Mouse (Mus musculus): ENCODE results near the gene Pdpn. TPM values are rescaled to one million over a fixed set of nuclear protein-coding genes. Genes with fewer than 3 reads are reported as not detected.

Gene Pdpn
- polyA plus RNA-seq, 1 experiment from 2014 or later = 64.0 TPM

- H3K9ac ChIP-seq = no peak overlapping the region
- H3K9me3 ChIP-seq = no peaks in the 10 kb centered on the region
- H3K4me2 ChIP-seq = no peak overlapping the region
- 79% methylated on average over 5 of the region's 5 CpGs for WGBS
- H3K27me3 ChIP-seq = no peaks in the 10 kb centered on the region
- no peaks in the 10 kb centered on the region for H3K4me1 ChIP-seq (replicated peaks)
- ATAC-seq (ENCODE audit: low read depth) = no peak
- no peaks in the 10 kb centered on the region for H3K36me3 ChIP-seq
- H3K27ac ChIP-seq (replicated peaks) = no peak overlapping the region
- no peak overlapping the region for H3K4me3 ChIP-seq
Measured at GRCm38 (mm10) chr4:143227976-143228375, 71.4 kb downstream of the Pdpn start.

DNA sequence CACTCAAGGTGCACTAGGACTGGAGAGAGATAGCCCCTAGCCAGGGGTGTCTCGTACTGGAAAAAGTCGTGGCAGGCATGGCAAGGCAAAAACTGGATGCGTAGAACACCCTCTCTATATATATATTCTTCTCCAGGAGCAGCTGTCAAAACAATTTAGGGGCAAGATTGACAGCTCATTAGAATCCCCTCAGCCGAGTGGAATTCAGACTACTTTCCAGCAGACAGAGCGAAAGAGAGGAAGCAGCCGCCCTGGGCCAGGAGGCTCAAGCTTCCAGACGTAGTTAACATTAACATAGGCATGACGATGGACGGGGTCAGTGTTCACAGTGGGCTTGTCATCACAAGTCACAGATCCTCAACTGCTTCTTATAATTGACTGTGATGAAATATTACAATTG is 73.5 kb downstream of the Pdpn start:
- H3K36me3 ChIP-seq = no peaks in the 10 kb centered on the region
- no peak overlapping the region for H3K9ac ChIP-seq
- WGBS = 59% methylated on average over 9 of the region's 9 CpGs
- no peak overlapping the region for H3K4me3 ChIP-seq
- no peaks in the 10 kb centered on the region for H3K27me3 ChIP-seq
- no peak overlapping the region for H3K27ac ChIP-seq (replicated peaks)
- H3K4me2 ChIP-seq = no peak overlapping the region
- no peaks in the 10 kb centered on the region for H3K9me3 ChIP-seq
- ATAC-seq (ENCODE audit: low read depth) = no peak
- H3K4me1 ChIP-seq (replicated peaks) = no peaks in the 10 kb centered on the region

- peak overlapping the region; percentile 38 for H3K4me2 ChIP-seq
- H3K27me3 ChIP-seq = no peaks in the 10 kb centered on the region
- ATAC-seq (ENCODE audit: low read depth) = peak; percentile 89
- 7% methylated on average over 9 of the region's 9 CpGs for WGBS
- H3K27ac ChIP-seq (replicated peaks) = peak overlapping the region; percentile 84
- peaks cover 9% of the 10 kb centered on the region for H3K4me1 ChIP-seq (replicated peaks)
- H3K9me3 ChIP-seq = no peaks in the 10 kb centered on the region
- H3K9ac ChIP-seq = peak overlapping the region; percentile 44
- H3K36me3 ChIP-seq = no peaks in the 10 kb centered on the region
- peak overlapping the region; percentile 14 for H3K4me3 ChIP-seq
Measured at GRCm38 (mm10) chr4:143219316-143219751, 80.0 kb downstream of the Pdpn start.

GRCm38 (mm10) chr4:143218858-143219257 is 80.5 kb downstream of the Pdpn start:
- Histone ChIP-seq H3K4me1 (replicated peaks) (peaks cover 9% of the 10 kb centered on the region), H3K9me3 (no peaks in the 10 kb centered on the region), H3K4me3 (peak overlapping the region; percentile 14; the same call in 1 of the 2 replicates), H3K9ac (peak overlapping the region; percentile 44), H3K36me3 (no peaks in the 10 kb centered on the region), H3K4me2 (peak overlapping the region; percentile 38), H3K27me3 (no peaks in the 10 kb centered on the region), H3K27ac (replicated peaks) (peak overlapping the region; percentile 84)
- WGBS = 61% methylated on average over 2 of the region's 2 CpGs
- ATAC-seq (ENCODE audit: low read depth) = peak; percentile 49; the same call in 1 of the 2 replicates

Other genes starting within 250 kb of the Pdpn start
- gene Prdm2, start 86.6 kb downstream of the Pdpn start, polyA plus RNA-seq (2015; fragmentation: Nextera tagmentation; extraction: Ambion mirVana) = 17.3 and 19.5 TPM in 2 replicates
- 0.27 and 0.33 TPM in 2 replicates for gene Lrrc38, start 50.2 kb upstream of the Pdpn start, polyA plus RNA-seq (2015; fragmentation: Nextera tagmentation; extraction: Ambion mirVana)
- not detected in 2 replicates for gene Pramel1, start 94.9 kb upstream of the Pdpn start, polyA plus RNA-seq (2015; fragmentation: Nextera tagmentation; extraction: Ambion mirVana)
- gene Pramef8, start 112.9 kb upstream of the Pdpn start, polyA plus RNA-seq (2015; fragmentation: Nextera tagmentation; extraction: Ambion mirVana) = 21.7 and 22.2 TPM in 2 replicates
- gene Oog4, start 150.8 kb upstream of the Pdpn start, polyA plus RNA-seq (2015; fragmentation: Nextera tagmentation; extraction: Ambion mirVana) = not detected in 2 replicates
- not detected in 2 replicates for gene Gm13043, start 211.8 kb upstream of the Pdpn start, polyA plus RNA-seq (2015; fragmentation: Nextera tagmentation; extraction: Ambion mirVana)
- not detected in 2 replicates for gene Gm13040, start 236.4 kb upstream of the Pdpn start, polyA plus RNA-seq (2015; fragmentation: Nextera tagmentation; extraction: Ambion mirVana)